Mouse (Mus musculus): ENCODE results near the gene Esrrg.

DNA sequence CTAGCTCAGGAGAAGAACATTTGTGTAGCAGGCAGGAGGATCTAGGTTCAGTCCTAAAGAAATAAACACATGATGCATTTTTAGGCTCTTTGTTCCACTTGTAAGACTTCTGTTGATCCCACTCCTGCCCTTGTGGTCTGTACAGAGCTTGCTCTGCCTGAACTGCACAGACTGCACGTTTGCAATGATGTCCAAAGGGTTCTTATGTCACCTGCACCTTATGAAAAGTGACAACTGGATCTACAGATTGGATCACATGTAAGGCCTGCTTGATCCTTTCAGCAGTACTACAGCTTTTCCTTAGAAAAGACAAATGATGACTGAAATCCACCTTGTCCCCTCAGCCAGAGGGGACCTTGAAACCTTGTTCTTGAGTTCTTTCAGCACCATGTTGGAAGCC lies 70.7 kb downstream of the Esrrg start:
- TF ChIP-seq CTCF (IDR thresholded peaks at IDR 0.05; ENCODE audit: low read depth, low read length) (no peak), POLR2A (IDR thresholded peaks at IDR 0.05; ENCODE audit: extremely low read depth, insufficient read depth, low read length) (no peak)

Data from liver, adult 2 months (tissue).